ENCODE assay signal across 9 mouse cellular contexts in the genomic region with DNA sequence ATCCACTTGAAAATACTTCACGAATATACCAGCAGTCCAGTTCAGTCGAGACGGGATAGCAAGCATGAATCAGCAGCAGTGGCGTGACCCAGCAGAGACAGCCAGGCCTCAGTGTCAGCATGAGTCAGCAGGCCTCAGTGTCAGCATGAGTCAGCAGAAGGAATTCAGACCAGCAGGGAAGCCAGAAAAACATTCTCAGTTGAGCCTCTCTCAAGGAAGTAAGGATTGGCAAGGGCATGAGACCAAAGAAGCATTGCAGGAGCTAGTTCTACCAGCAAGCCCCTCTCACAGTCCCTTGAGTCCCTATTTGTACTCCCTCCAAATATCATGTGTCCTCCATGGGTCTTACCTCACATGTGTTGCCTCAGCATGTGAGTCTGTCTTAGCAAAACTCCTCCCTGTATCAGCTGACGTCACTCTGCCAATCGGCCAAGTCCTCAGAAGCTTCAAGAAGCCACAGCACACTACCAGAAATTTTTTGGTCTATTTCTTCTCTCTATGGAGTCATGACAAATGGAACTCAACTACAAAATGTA. TPM values are rescaled to one million over a fixed set of nuclear protein-coding genes. Genes with fewer than 3 reads are reported as not detected.
DNase-seq lines count a peak whose midpoint lies in the region; ATAC-seq and TF ChIP-seq lines count a peak whose summit lies in the region.
"Had no signal": no experiment of that assay in that cellular context is flagged by ENCODE, and none has a peak within 500 bp of the region (broad histone marks: within the 10 kb centered on the region; RNA-seq: fewer than 3 reads in every experiment).

No protein-coding gene starts in this region.

- no peaks in the 10 kb centered on the region for H3K9me3 ChIP-seq in kidney, embryonic 14.5 days (ENCODE audit: control insufficient read depth, low read length)

- no peaks in the 10 kb centered on the region for H3K4me1 ChIP-seq in kidney, embryonic 14.5 days (ENCODE audit: control insufficient read depth, insufficient read depth, low read length)

- H3K4me2 ChIP-seq in kidney, embryonic 14.5 days (replicated peaks; ENCODE audit: low read depth, low read length), result no peak overlapping the region

- no peak overlapping the region for H3K27ac ChIP-seq in kidney, embryonic 14.5 days (ENCODE audit: low read depth, low read length)
- H3K27ac ChIP-seq in layer of hippocampus, adult 2 months, result no peak overlapping the region

- H3K27me3 ChIP-seq in kidney, embryonic 14.5 days (ENCODE audit: control insufficient read depth, insufficient read depth, low read length), result no peaks in the 10 kb centered on the region

- no peak for ATAC-seq in kidney, embryonic 14.5 days (ENCODE audit: low FRiP score, low TSS enrichment)
- ATAC-seq in hematopoietic stem cell, adult 5-6 weeks (replicated peaks in 1 of 2; ENCODE audit: insufficient read depth in 1 of 2, low FRiP score in 2 of 2, low TSS enrichment in 1 of 2, low read depth in 1 of 2, poor library complexity in 2 of 2, severe bottlenecking in 2 of 2), result peak; percentile 53 to 87

- TF ChIP-seq CTCF in layer of hippocampus, adult 2 months (conservative IDR thresholded peaks at IDR 0.05), result no peak

- 77% methylated on average over 6 of the region's 6 CpGs for WGBS in kidney, embryonic 14.5 days

- no peak overlapping the region for H3K4me3 ChIP-seq in kidney, embryonic 14.5 days (ENCODE audit: low read length)
- no peak overlapping the region for H3K4me3 ChIP-seq in layer of hippocampus, adult 2 months

- no peaks in the 10 kb centered on the region for H3K36me3 ChIP-seq in kidney, embryonic 14.5 days (ENCODE audit: control insufficient read depth, insufficient read depth, low read length)

- H3K9ac ChIP-seq in kidney, embryonic 14.5 days (ENCODE audit: low read depth, low read length), result no peak overlapping the region

- DNase-seq in kidney, adult 11 months, result peak; percentile 59
- peak; percentile 92 for DNase-seq in ZHBTc4 (ENCODE audit: low read depth, low spot score)
- DNase-seq in retina, embryonic 14.5 days (ENCODE audit: low spot score), result peak; percentile 11
- DNase-seq in layer of hippocampus, adult 2 months (ENCODE audit: low spot score in 2 of 2), result no peak
- DNase-seq in cerebellum, postnatal 14 days, result no peak
- DNase-seq in right cerebral cortex, postnatal 25 days, result no peak
- DNase-seq: layer of hippocampus, adult 9-11 months had no signal

RNA-seq across cellular contexts. Expression of a gene that starts 27.3 kb away (rescaled TPM):
- polyA plus RNA-seq in kidney, embryonic 14.5 days (2014; fragmentation: Nextera tagmentation; extraction: Ambion mirVana), result 18.0 and 19.7 TPM in 2 replicates
- 31.4 and 31.8 TPM in 2 replicates for total RNA-seq in hematopoietic stem cell, adult 5-6 weeks (2017)
- total RNA-seq in layer of hippocampus, adult 2 months (2021), result 10 to 100 TPM; 17.1 to 20.9 TPM

Comparison
In these comparisons a context has a peak if more than half of its experiments do, and no peak if none do; other contexts are left out.
1. DNase-seq: peak in kidney, adult 11 months (single experiment), ZHBTc4 (single experiment) and retina, embryonic 14.5 days (single experiment); none in layer of hippocampus, adult 2 months (0 of 2), cerebellum, postnatal 14 days (0 of 2) and right cerebral cortex, postnatal 25 days (single experiment).